Mouse (Mus musculus) midbrain, embryonic 14.5 days (tissue): Measurements from ENCODE around the gene Cbfa2t2. TPM values are rescaled to one million over a fixed set of nuclear protein-coding genes. Genes with fewer than 3 reads are reported as not detected.

Source experiments
- ATAC-seq: fragments of 200-750 bp; cut with Nextera tagmentation; 2 replicates; pipeline ENCODE4 v1.8.0; 2017; ENCODE audit warnings: moderate number of reproducible peaks, moderate library complexity; ENCODE audit not compliant: low FRiP score, low TSS enrichment
- DNase-seq: peaks from one replicate; pipeline ENCODE4 v3.0.0-alpha.2; 2015
- H3K27ac ChIP-seq: fragments of 300-500 bp; sonication (generic); replicated peaks from 2 replicates; pipeline ENCODE4 v1.5.1; 2014; ENCODE audit warnings: mild to moderate bottlenecking, low read depth, low read length, moderate library complexity
- H3K27me3 ChIP-seq: fragments of 300-500 bp; sonication (generic); 2 replicates; pipeline ENCODE4 v1.6.1; 2014; ENCODE audit warnings: low read length, control low read depth, mixed read lengths; ENCODE audit not compliant: control insufficient read depth, insufficient read depth
- H3K36me3 ChIP-seq: fragments of 300-500 bp; sonication (generic); 2 replicates; pipeline ENCODE4 v1.6.1; 2014; ENCODE audit warnings: low read length, control low read depth; ENCODE audit not compliant: control insufficient read depth, insufficient read depth
- H3K4me1 ChIP-seq: fragments of 300-500 bp; sonication (generic); 2 replicates; pipeline ENCODE4 v1.6.1; 2014; ENCODE audit warnings: mild to moderate bottlenecking, antibody characterized with exemption, low read length, control low read depth; ENCODE audit not compliant: control insufficient read depth, insufficient read depth
- H3K4me2 ChIP-seq: fragments of 300-500 bp; sonication (generic); 2 replicates; pipeline ENCODE4 v1.6.1; 2014; ENCODE audit warnings: mild to moderate bottlenecking, low read length, moderate library complexity
- H3K4me3 ChIP-seq: fragments of 300-500 bp; sonication (generic); replicated peaks from 2 replicates; pipeline ENCODE4 v1.5.1; 2014; ENCODE audit warnings: low read depth, low read length
- H3K9ac ChIP-seq: fragments of 300-500 bp; sonication (generic); replicated peaks from 2 replicates; pipeline ENCODE4 v1.6.1; 2014; ENCODE audit warnings: mild to moderate bottlenecking, low read length, moderate library complexity
- H3K9me3 ChIP-seq: fragments of 300-500 bp; sonication (generic); 2 replicates; pipeline ENCODE4 v1.6.1; 2016; ENCODE audit warnings: low read length, control low read depth, mixed read lengths; ENCODE audit not compliant: control insufficient read depth
- WGBS: fragments of 180-500 bp; shearing (Covaris S2); extraction: QIAGEN DNeasy Blood & Tissue Kit; methylation state at CpG from one replicate; pipeline ENCODE4 v1.1.7; 2014; 5-methylcytosine and 5-hydroxymethylcytosine counted together
- polyA plus RNA-seq: library from polyadenylated mRNA; unstranded; fragments of >200 nt; fragmentation: Nextera tagmentation; extraction: Ambion mirVana; gene quantifications from 2 replicates; pipeline ENCODE4 v1.2.1, GENCODE M21; 2014

Cbfa2t2 gene
- polyA plus RNA-seq, 1 experiment from 2014 or later: 65.6 TPM

DNA sequence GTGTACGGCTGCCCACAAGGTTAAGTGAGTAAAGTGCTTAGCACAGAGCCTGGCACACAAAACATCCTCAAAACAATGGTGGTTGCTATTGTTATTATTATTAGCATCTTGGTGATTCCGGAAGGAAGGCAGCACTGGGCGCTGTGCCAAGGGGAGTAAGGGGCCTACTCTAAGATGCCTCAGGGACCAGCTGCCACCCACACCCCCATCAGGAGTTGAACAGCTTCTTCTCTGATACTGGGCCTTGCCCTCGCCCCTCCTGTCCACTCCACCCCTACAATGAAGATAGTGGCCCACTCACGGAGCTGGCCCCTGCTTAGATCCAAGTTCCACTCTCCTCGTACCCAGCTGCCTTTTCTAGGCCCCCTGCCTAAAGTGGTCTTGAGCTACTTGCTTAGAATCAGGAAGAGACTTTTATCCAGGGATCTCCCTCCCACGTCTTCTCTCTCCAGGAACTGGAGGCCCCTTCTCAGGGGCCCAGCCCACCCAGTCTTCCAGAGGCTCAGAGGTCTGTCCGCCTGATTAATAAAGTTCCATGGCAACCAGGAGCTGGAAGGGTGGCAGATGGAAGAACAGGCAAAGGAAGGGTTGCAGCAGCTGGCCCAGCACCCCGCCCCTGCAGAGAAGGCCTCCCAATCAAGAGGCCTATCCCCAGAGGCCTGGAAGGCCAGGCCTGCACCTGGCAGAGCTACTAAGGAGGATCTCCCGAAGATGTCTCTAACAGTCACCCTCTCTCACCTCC lies 132.2 kb downstream of the Cbfa2t2 start:
- Histone ChIP-seq H3K36me3 (no peaks in the 10 kb centered on the region), H3K4me2 (peak overlapping the region; percentile 95), H3K27me3 (no peaks in the 10 kb centered on the region), H3K4me3 (peak overlapping the region; percentile 64), H3K9ac (peak overlapping the region; percentile 48; the same call in 1 of the 2 replicates), H3K27ac (peak overlapping the region; percentile 74), H3K9me3 (no peaks in the 10 kb centered on the region), H3K4me1 (peaks cover 7% of the 10 kb centered on the region; the same call in 1 of the 2 replicates)
- ATAC-seq (peak; percentile 31; the same call in 1 of the 2 replicates), DNase-seq (peak; percentile 73)
- 4% methylated on average over 10 of the region's 10 CpGs for WGBS

DNA sequence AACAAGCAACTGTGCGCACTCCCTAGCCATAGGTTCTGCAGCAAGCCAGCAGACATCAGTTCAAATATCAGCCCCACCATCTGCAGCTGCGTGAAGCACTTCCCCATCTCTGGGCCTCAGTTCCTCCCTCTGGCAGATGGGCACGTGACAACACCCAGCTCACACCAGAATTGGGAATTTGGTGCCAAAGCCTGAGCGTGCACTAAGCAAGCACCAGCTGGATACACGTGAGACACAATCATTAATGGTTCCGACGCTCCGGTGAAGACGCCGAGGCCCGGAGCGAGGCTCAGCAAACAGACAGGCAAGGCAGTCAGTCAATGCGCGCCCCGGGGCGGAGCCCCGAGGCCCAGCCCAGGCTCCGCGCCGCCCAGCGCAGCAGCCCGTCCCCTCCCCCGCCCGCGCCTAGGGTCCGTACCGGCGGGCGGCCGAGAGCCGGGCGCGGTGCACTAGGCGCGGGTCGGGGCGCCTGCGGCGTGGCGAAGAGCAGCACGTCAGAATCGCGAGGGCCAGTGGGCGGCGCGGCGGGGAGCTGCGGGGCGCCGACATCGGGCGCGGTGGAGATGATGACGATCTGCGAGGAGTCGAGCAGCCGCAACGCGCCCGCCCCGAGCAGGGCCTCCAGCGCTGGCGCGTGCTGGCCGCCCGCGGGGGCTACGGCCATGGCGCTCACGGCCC lies 132.9 kb downstream of the Cbfa2t2 start:
- under 1% methylated on average over 65 of the region's 70 CpGs for WGBS
- peaks cover 7% of the 10 kb centered on the region; the same call in 1 of the 2 replicates for H3K4me1 ChIP-seq

DNA sequence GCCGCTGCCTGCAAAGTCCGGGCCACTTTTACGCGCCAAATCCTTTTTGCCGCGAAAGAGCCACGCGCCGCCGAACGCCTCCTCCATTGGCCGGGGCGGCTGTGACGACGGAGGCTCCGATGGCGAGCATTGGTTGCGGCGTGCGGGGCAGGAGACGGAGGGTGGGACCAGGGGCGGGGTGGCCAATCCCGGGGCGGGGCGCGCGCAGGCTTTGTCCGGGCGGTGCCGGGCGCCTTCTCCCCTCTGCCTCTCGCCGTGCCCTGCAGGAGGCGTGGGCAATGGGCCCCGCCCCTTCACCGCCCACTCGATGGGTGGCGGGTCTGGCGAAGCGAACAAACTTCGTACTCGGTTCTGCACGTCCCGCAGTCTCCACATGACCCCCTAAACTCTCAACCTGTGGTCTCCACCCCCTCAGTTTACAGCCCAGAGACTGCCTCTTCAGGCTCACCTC lies 133.6 kb downstream of the Cbfa2t2 start, which contains the start of gene E2f1:
E2f1 (minus strand) TSS at position 57 of the 451 bp plus-strand sequence.
- peak; percentile 97 for ATAC-seq
- H3K9me3 ChIP-seq: no peaks in the 10 kb centered on the region
- H3K4me1 ChIP-seq: peaks cover 7% of the 10 kb centered on the region; the same call in 1 of the 2 replicates
- H3K36me3 ChIP-seq: no peaks in the 10 kb centered on the region
- no peaks in the 10 kb centered on the region for H3K27me3 ChIP-seq
- peak within 1 kb of the TSS; percentile 48 for H3K9ac ChIP-seq
- peak; percentile 98 for DNase-seq
- H3K4me2 ChIP-seq: peak within 1 kb of the TSS; percentile 95
- peak within 1 kb of the TSS; percentile 64 for H3K4me3 ChIP-seq
- under 1% methylated on average over 39 of the region's 44 CpGs for WGBS
- H3K27ac ChIP-seq: peak within 1 kb of the TSS; percentile 74

More for the DNA sequence above, 132.9 kb downstream of the Cbfa2t2 start:
- peak overlapping the region; percentile 64 for H3K4me3 ChIP-seq
- peak; percentile 58 for ATAC-seq
- H3K27ac ChIP-seq: peak overlapping the region; percentile 74
- H3K9me3 ChIP-seq: no peaks in the 10 kb centered on the region
- H3K36me3 ChIP-seq: no peaks in the 10 kb centered on the region
- peak overlapping the region; percentile 48 for H3K9ac ChIP-seq
- peak; percentile 65 for DNase-seq
- peak overlapping the region; percentile 95 for H3K4me2 ChIP-seq
- no peaks in the 10 kb centered on the region for H3K27me3 ChIP-seq

DNA sequence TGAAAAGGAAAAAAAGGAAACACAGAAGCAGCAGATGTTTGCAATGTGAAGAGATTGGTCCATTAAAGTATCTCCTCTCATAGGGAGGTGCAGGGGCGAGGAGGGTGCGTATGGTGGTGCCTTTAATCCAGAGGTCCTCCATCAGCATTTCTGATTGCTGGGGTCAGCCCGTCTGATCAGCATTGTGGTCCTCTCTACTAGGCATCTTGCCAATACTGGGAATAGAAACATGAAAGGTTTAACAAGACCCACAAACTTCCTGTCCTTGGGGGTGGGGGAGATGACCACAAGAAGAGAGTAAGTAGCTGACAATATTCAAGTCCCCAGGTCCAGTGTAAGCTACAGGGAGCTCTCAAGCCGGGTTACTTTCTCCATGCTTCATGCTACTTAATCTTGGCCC lies 134.4 kb downstream of the Cbfa2t2 start:
- no peaks in the 10 kb centered on the region for H3K9me3 ChIP-seq
- 74% methylated on average over 4 of the region's 4 CpGs for WGBS
- peaks cover 7% of the 10 kb centered on the region; the same call in 1 of the 2 replicates for H3K4me1 ChIP-seq
- H3K36me3 ChIP-seq: no peaks in the 10 kb centered on the region
- ATAC-seq (no peak), DNase-seq (no peak)
- H3K27ac ChIP-seq: no peak overlapping the region
- no peak overlapping the region for H3K4me3 ChIP-seq
- H3K27me3 ChIP-seq: no peaks in the 10 kb centered on the region
- no peak overlapping the region for H3K9ac ChIP-seq
- H3K4me2 ChIP-seq: peak overlapping the region; percentile 95

DNA sequence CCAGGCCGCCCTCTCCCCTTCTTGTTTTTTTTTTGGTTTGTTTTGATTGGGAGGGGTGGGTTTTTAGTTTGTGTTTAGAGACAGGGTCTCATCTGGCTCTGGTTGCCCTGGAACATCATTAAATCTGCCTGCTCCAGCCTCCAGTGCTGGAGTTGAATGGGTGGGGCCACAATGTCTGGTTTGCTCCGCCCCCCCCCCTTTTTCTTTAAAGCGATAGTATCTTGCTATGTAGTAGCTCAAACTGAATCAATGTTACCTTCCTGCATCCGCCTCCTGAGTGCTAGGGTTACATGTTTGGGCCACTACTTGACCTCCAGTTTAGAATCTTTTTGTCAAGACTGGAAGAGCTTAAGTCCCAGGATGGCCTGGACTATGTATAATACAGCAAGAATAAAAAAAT lies 135.0 kb downstream of the Cbfa2t2 start:
- 87% methylated on average over 4 of the region's 4 CpGs for WGBS
- Histone ChIP-seq H3K9ac (no peak overlapping the region), H3K27me3 (no peaks in the 10 kb centered on the region), H3K27ac (no peak overlapping the region), H3K4me2 (no peak overlapping the region), H3K4me1 (peaks cover 7% of the 10 kb centered on the region; the same call in 1 of the 2 replicates), H3K4me3 (no peak overlapping the region), H3K9me3 (no peaks in the 10 kb centered on the region), H3K36me3 (no peaks in the 10 kb centered on the region)
- DNase-seq (no peak), ATAC-seq (no peak)

DNA sequence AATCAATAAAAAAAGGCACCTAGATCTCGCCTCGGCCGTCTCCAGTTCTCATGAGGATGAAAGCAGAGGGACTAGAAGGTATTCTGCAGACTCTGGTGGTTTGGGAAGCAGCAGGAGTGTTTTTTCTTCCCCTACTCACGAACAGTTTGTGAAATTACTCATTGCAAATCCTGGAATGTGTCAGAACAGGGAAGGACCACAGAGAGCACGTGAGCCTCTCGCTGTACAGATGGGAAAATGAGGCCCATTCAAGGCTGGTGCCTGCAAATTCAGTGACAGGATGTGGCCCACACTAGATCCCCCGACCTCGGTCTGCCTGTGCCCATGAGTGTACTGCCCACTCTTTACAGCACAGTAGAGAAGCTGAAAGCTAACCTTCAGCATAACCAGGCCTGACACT lies 135.7 kb downstream of the Cbfa2t2 start:
- no peak for DNase-seq
- Histone ChIP-seq H3K36me3 (no peaks in the 10 kb centered on the region), H3K9ac (no peak overlapping the region), H3K27me3 (no peaks in the 10 kb centered on the region), H3K27ac (no peak overlapping the region), H3K9me3 (no peaks in the 10 kb centered on the region), H3K4me1 (peaks cover 6% of the 10 kb centered on the region), H3K4me2 (no peak overlapping the region), H3K4me3 (no peak overlapping the region)
- WGBS: 80% methylated on average over 8 of the region's 8 CpGs
- no peak for ATAC-seq

DNA sequence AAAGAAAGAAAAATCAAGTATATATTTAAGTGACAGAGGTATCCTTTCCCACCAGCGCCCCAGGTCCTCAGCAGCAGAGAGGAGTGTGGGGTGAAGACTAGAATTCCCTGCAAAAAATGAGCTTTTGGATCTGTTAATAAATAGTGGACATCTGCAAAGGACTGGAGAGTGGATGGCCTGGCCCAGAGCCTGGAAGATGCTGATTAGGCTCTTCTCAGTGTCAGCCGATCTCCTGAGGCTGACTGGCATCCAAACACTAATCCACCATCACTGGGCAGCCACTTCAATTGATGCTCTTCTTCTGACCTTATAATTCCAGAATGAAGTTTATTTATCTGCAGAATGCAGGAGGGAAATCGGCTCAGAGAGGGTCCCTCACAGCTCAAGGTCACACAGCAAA lies 136.7 kb downstream of the Cbfa2t2 start:
- H3K9me3 ChIP-seq: no peaks in the 10 kb centered on the region
- no peak for DNase-seq
- no peak overlapping the region for H3K9ac ChIP-seq
- no peak for ATAC-seq
- H3K4me1 ChIP-seq: peaks cover 14% of the 10 kb centered on the region
- H3K36me3 ChIP-seq: no peaks in the 10 kb centered on the region
- no peak overlapping the region for H3K4me3 ChIP-seq
- no peak overlapping the region for H3K27ac ChIP-seq
- H3K27me3 ChIP-seq: no peaks in the 10 kb centered on the region
- H3K4me2 ChIP-seq: no peak overlapping the region
- 74% methylated on average over 3 of the region's 3 CpGs for WGBS

DNA sequence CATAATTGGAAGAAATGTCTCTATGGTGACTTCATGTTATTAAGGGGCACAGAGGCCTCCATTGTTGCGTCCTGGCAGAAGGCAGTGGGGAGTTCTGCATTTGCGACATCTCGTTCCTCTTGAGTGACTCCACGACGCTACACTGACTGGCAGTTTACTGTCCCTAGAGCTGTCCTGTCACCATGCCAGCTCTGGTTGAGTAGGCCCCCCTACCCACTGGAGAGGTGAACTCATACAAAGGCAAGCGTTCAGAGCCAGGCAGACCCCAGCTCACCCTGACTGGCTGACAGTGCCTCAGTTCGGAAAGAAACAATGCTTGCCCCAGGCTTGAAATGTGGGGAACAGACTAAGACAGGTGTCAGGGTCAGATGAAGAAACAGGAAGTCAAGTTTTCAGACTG lies 138.0 kb downstream of the Cbfa2t2 start:
- DNase-seq (no peak), ATAC-seq (no peak)
- peaks cover 12% of the 10 kb centered on the region for H3K4me1 ChIP-seq
- 0 out of 2 replicates have a peak overlapping the region, but pooled peaks have one; percentile 5 for H3K27ac ChIP-seq
- H3K9me3 ChIP-seq: no peaks in the 10 kb centered on the region
- no peak overlapping the region for H3K9ac ChIP-seq
- H3K36me3 ChIP-seq: no peaks in the 10 kb centered on the region
- H3K27me3 ChIP-seq: no peaks in the 10 kb centered on the region
- no peak overlapping the region for H3K4me2 ChIP-seq
- 33% methylated on average over 7 of the region's 7 CpGs for WGBS
- H3K4me3 ChIP-seq: no peak overlapping the region
